Mouse (Mus musculus) T-helper 2 cell (primary cell): ENCODE measurements around the gene Casc4.

ENCODE experiments used
- in situ Hi-C: fragments of 300-600 bp; cut with MboI, MseI; formaldehyde crosslinking; loops from one replicate; pipeline ENCODE4 v1.15.1; 2025; ENCODE audit warnings: high pct_unique_total_duplicates

Gene Casc4

GRCm38 (mm10) chr2:121866632-121867050 is at the start of gene Casc4:
TSS of gene Casc4 (plus strand) at chr2:121866970.
- in situ Hi-C loops, result no loop called here

DNA sequence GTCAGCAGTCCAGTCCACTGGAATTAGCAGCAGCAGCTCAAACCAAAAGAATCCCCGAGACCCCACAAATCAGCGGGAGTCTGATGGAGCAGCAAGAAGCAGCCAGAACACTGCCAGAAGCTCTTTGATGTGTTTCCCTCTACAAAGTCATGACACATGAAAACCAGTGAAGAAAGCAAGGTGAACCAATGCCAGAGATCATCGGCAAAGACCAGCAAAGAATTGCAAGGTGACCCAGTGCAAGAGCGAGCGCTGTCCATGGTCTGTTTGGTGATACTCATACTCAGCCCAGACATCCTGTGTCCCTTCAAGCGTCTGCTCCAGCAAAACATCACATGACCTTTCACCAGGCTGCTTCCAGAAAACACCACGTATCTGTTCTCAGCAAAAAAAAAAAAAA is 45.0 kb upstream of the Casc4 start:
- in situ Hi-C loops, result no loop called here

DNA sequence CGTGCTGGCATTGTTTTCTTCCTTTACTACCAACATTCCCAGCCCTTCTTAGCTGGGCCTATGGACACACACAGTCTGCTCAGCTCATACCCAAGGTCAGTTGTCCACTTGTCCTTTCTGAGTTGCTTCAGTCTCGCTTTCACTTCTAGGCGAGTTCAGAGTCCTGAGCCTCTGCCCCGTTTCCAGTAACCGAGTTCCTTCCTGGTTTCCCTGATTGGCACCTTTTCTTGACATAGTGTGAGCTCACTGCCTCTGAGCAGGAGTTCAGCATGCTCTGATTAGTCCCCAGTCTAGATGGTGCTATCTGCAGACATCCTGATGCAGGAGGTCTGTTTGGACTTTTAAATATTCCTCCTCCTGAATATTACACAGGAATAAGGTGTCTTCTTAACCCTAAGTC is 42.1 kb upstream of the Casc4 start:
- in situ Hi-C loops, result no loop called here

- in situ Hi-C loops, result no loop called here
Measured at GRCm38 (mm10) chr2:121826189-121826588, 40.6 kb upstream of the Casc4 start.

DNA sequence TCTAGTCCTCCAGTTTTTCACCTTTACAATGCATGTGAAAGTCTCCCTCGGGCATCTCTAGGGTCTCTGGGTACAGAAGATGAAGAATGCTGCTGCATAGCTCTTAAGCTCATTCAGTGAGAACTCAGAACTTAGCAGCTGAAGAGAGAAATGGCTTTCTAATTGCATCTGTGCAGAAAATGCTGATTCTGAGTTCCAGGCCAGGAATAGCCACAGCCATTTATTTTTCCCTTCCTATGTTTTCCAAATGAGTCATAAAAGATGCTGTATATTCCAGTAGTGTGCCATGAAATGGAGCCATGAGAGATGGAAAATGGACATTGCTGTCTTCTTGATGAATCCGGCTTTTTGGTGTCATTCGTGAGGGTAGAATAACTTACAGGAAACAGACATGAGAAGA is 38.4 kb upstream of the Casc4 start:
- in situ Hi-C loops, result no loop called here

GRCm38 (mm10) chr2:121832484-121832894 is 34.3 kb upstream of the Casc4 start:
- in situ Hi-C loops, result no loop called here

GRCm38 (mm10) chr2:121834926-121835325 is 31.8 kb upstream of the Casc4 start:
- in situ Hi-C loops, result no loop called here

DNA sequence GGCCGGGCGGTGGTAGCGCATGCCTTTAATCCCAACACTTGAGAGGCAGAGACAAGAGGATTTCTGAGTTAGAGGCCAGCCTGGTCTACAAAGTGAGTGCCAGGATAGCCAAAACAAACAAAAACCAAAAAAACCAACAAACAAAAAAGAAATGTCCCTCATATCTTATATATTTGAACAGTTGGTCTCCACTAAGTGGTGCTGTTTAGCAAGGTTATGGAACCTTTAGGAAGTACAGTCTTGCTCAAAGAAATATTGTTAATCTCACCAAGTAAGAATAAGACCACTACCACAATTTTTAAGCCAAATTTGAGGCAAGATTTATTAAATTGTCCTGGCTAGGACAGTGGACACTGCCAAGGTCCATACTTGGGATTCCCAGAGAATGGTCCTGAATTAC is 25.3 kb upstream of the Casc4 start:
- in situ Hi-C loops, result no loop called here

DNA sequence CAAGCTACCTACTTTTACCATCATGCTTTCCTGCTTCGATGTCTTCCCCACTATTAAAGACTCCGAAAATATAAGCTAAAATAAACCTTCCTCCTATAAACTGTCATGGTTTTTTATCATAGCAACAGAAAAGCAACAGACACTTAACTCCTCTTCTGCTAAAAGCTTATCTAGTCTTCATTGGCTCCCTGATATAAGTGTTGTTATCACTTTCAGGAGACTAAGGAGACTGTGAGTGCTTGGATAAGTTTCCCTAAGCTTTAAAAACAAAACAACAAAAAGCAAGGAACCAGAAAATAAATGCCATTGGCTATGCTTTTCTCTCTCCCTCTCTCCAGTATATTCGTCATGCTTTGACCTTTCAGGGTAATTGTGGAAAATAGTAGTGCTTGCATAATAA is 24.5 kb upstream of the Casc4 start:
- in situ Hi-C loops, result no loop called here

DNA sequence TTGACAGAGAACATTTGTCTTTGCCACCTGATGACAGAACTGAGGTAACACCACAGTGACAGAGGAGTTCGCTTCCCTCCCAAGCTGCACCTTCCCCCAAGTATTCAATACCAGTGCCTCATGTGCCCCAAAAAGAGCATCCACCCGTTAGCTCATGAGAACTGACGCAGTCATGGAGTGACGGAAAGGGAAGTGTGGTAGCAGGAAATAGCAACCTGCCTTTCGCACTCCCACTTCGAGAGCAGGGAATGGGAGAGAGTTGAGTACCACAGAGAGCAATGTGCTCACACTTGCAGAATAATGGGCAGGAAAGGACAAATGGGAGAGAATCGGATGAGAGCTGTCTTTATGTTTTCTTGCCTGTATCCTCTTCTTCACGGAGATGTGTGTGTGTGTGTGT is 20.7 kb upstream of the Casc4 start:
- in situ Hi-C loops, result no loop called here

- in situ Hi-C loops, result no loop called here
Measured at GRCm38 (mm10) chr2:121852045-121852444, 14.7 kb upstream of the Casc4 start.

DNA sequence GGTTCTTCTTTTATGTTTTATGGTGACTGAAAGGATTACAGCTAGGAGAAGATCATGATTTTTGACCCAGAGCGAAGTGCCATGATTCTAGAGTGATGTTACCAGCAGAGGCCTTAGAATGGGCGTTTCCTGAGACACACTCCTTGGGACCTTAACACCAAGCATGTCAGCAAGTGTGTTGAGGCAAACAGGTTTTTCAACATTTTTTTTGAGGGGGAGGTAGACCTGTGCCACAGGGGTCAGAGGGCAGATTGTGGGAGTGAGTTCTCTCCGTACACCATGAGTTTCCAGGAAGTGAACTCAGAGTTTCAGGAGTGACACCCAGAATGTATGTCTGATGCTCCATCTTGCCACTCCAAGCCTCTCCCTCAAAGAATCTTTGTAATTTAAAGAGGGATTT is 12.8 kb upstream of the Casc4 start:
- in situ Hi-C loops, result no loop called here

DNA sequence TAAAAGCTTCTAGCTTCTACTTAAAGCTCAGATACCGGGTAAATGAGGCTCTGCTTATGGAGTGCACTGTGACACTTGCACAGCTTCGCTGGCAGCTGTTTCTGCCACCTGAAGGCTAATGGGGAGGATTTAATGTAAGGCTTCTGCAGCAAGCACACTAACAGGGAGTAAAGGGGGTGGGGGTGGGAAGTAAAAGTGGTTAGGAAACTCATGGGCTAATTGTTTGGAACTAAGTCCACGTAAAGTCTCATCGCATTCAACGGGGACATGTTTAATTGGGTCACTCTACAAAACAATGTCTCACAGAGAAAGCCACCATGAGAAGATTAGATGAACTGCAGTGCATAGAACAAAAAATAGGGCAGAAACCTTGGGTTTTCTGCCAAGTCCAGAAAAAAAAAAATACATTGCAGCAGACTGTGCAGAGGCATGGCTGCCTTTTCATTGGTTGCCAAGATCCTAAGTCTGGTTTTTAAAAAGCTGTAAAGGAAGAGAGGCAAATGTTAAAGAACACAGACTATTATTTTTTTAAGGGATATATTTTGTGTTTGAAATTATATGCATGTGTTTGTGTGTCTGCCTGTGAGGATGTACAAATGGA is 7.3 kb upstream of the Casc4 start:
- in situ Hi-C loops, result no loop called here

DNA sequence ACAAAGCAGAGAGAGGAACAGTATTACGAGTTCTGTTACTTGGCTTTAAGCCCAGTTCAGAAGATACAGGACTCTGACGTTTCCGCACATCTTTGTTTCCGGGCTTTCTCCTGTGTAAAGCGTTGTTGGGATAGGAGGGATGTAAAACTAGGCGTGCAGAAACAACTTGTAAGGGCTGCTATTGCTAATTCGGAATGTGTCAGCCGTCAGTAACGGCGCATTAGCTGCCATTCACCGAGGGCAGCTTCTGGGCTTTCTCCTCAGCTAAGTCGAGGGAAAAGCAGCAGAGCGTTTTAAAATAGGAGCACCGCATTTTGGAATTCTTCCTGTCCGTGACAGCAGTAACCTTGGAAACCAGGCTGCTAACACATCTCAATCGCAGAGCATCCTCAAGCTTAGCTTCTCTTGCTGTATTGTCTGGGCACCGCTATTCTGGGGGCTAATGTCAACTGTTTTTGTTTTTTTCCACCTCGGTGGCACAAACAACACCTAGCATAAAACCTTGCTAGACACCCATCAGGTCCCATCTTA is 634 bp upstream of the Casc4 start:
- in situ Hi-C loops, result no loop called here

DNA sequence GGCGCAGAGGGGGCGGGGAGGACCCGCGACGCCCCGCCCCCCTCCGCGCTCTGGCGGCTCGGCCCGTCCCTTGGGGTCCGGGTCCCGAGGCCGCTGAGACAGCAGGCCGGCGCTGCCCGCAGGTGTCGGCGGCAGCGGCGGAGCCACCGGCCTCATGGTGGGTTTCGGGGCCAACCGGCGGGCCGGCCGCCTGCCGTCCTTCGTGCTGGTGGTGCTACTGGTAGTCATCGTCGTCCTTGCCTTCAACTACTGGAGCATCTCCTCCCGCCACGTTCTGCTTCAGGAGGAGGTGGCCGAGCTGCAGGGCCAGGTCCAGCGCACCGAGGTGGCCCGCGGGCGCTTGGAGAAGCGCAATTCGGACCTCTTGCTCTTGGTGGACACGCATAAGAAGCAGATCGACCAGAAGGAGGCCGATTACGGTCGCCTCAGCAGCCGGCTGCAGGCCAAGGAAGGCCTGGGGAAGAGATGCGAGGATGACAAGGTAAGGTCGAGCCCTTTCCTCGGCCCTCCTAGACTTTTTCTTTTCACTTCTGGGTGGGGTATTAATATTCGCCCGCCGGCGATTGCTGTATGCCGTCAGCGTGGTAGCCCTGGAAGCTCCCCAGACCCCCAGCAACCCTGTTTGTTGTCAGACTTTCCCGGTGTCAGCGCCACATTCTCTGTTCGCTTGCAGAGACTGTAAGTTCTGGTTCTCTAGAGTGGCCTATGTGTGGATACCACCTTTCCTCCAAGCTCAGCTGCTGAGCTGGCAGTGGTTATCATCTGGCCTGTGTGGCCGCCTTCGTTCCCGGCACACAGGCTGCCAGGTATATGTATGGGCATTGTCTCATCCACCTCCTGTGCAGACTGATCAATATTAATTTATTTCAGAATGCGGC is 520 bp downstream of the Casc4 start:
- in situ Hi-C loops, result no loop called here

DNA sequence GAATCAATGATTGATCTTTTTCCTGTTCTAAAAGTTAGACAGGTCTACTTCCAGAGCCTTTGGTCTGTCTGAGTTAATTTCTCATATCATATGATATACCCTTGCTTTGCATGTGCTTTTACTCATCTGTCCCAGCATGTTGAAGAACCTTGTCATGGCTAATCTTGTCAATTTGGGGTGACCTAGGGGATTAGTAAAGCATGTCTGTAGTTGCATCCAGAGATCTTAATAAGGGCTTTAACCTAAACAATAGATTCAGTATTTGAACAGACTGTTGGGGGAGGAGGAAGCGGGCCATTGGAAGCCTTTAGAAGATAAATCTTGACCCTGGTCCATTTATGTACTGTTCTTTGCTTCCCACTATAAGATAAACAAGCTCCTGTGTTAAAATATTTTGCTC is 12.7 kb downstream of the Casc4 start:
- in situ Hi-C loops, result no loop called here

- in situ Hi-C loops, result no loop called here
Measured at GRCm38 (mm10) chr2:121885509-121886106, 18.8 kb downstream of the Casc4 start.

- in situ Hi-C loops, result no loop called here
Measured at GRCm38 (mm10) chr2:121886406-121886805, 19.6 kb downstream of the Casc4 start.

GRCm38 (mm10) chr2:121888720-121889497 is 22.1 kb downstream of the Casc4 start:
- in situ Hi-C loops, result no loop called here

DNA sequence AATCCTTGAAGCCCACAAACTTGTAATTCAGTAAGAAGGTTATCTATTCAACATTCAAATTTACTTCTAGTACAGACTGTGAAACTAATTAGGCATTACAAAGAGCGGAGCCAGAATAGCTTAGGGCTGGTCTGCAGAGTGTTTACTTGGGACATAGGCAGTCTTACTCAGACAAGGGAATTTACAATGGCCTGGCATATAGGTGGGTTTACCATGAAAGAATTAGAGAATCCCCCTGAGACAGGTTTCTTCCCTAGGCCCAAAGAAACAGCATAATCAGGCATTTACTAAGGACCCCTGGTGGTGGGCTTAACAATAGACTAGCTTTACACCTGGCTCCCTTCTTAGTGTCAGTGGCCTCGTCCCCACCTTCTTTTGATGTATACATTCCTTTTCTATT is 28.5 kb downstream of the Casc4 start:
- in situ Hi-C loops, result no loop called here

- in situ Hi-C loops, result no loop called here
Measured at GRCm38 (mm10) chr2:121896825-121897224, 30.1 kb downstream of the Casc4 start.

DNA sequence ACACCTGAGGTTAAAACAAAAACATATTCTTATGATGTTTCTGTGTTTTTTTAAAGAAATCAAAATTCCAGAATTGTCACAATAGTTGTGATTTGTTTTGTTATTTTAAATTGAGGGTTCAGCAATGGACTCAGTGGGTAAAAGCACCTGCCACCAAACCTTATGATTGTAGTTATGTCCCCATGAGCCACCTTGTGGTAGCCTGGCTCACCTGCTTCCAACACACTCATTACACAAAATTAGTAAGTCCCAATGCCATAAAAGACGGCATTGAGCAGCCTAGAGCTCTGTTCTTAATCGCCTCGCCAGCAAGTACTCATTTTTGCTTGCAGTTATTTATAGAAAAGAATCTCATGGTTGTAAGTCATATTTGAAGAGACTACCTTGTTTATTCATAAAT is 43.2 kb downstream of the Casc4 start:
- in situ Hi-C loops, result no loop called here
